In the genomic region with DNA sequence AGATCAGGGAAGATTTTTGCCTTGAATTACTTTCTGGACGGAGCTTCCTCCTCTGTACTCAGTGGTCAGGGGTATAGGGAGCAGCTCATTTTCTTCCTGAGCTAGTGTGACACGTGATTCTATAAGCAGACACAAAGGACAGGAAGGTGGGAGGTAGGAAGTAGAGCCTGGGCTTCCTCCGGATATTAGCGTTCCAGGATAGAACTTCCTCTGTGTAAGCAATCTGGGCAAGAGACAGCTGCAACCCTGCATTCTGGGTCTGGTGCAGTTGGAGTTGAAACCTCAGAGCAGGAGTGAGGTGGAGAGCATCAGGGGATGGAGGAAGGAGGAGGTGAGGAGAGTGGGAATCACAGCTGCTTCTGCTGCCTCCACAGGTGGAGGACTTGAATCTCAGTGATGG, we compare ENCODE assay signal across 14 mouse cellular contexts. TPM values are rescaled to one million over a fixed set of nuclear protein-coding genes. Genes with fewer than 3 reads are reported as not detected.
DNase-seq lines count a peak whose midpoint lies in the region; ATAC-seq lines count a peak whose summit lies in the region.
"Had no signal": no experiment of that assay in that cellular context is flagged by ENCODE, and none has a peak within 500 bp of the region (broad histone marks: within the 10 kb centered on the region; RNA-seq: fewer than 3 reads in every experiment).

No protein-coding gene starts in this region.

- 54% methylated on average over 4 of the region's 4 CpGs for WGBS in heart, embryonic 15.5 days
- WGBS in hindbrain, embryonic 12.5 days, result 79% methylated on average over 4 of the region's 4 CpGs

- intact Hi-C loops in heart, postnatal 14 days (cut with DNase I), result no loop called here

- H3K4me2 ChIP-seq in heart, embryonic 15.5 days, result 0 out of 2 replicates have a peak overlapping the region, but pooled peaks have one; percentile 10
- no peak overlapping the region for H3K4me2 ChIP-seq in hindbrain, embryonic 12.5 days (replicated peaks)
- H3K4me2 ChIP-seq: limb, embryonic 12.5 days; midbrain, embryonic 12.5 days had no signal

- H3K4me3 ChIP-seq in heart, embryonic 15.5 days, result no peak overlapping the region
- H3K4me3 ChIP-seq in hindbrain, embryonic 12.5 days, result no peak overlapping the region
- H3K4me3 ChIP-seq: limb, embryonic 12.5 days; midbrain, embryonic 12.5 days had no signal

- DNase-seq in heart, postnatal 14 days, result no peak
- peak; percentile 34 for DNase-seq in right cerebral cortex, postnatal 25 days
- no peak for DNase-seq in right cerebral cortex, postnatal 36 days (ENCODE audit: low spot score in 2 of 2)
- no peak for DNase-seq in gastrocnemius, adult 18-20 months (ENCODE audit: low spot score)
- DNase-seq: adrenal gland, adult 8-10 months; cerebellum, adult 9-11 months; kidney, postnatal 36 days; thymus, postnatal 4 days had no signal

- no peak overlapping the region for H3K9ac ChIP-seq in heart, embryonic 15.5 days
- H3K9ac ChIP-seq in hindbrain, embryonic 12.5 days, result no peak overlapping the region
- H3K9ac ChIP-seq: limb, embryonic 12.5 days; midbrain, embryonic 12.5 days had no signal

- ATAC-seq in heart, embryonic 15.5 days (replicated peaks; ENCODE audit: insufficient number of reproducible peaks, insufficient read depth, low FRiP score, low read depth), result no peak; the same call in 1 of the 2 replicates
- peak; percentile 34 for ATAC-seq in inflammation-experienced regulatory T-cells, adult 6 months
- no peak for ATAC-seq in hindbrain, embryonic 12.5 days (ENCODE audit: low FRiP score)

- no peaks in the 10 kb centered on the region for H3K9me3 ChIP-seq in heart, embryonic 15.5 days (replicated peaks)
- H3K9me3 ChIP-seq in hindbrain, embryonic 12.5 days (replicated peaks), result no peaks in the 10 kb centered on the region
- H3K9me3 ChIP-seq: limb, embryonic 12.5 days; midbrain, embryonic 12.5 days had no signal

- no peaks in the 10 kb centered on the region for H3K36me3 ChIP-seq in heart, embryonic 15.5 days
- no peaks in the 10 kb centered on the region for H3K36me3 ChIP-seq in hindbrain, embryonic 12.5 days
- H3K36me3 ChIP-seq: limb, embryonic 12.5 days; midbrain, embryonic 12.5 days had no signal

- H3K4me1 ChIP-seq in heart, embryonic 15.5 days (replicated peaks), result no peaks in the 10 kb centered on the region
- no peaks in the 10 kb centered on the region for H3K4me1 ChIP-seq in hindbrain, embryonic 12.5 days
- H3K4me1 ChIP-seq: limb, embryonic 12.5 days; midbrain, embryonic 12.5 days had no signal

- no peaks in the 10 kb centered on the region for H3K27me3 ChIP-seq in heart, embryonic 15.5 days
- H3K27me3 ChIP-seq in hindbrain, embryonic 12.5 days, result no peaks in the 10 kb centered on the region
- H3K27me3 ChIP-seq: limb, embryonic 12.5 days; midbrain, embryonic 12.5 days had no signal

- no peak overlapping the region for H3K27ac ChIP-seq in heart, embryonic 15.5 days
- H3K27ac ChIP-seq in hindbrain, embryonic 12.5 days, result no peak overlapping the region
- H3K27ac ChIP-seq: limb, embryonic 12.5 days; midbrain, embryonic 12.5 days had no signal

RNA-seq across cellular contexts. Expression of gene Ndufa9, which starts 40.8 kb away (rescaled TPM):
- polyA plus RNA-seq in heart, embryonic 15.5 days (2015; fragmentation: Nextera tagmentation; extraction: Ambion mirVana), result 329 and 410 TPM in 2 replicates
- total RNA-seq in heart, postnatal 14 days (2021), result 100 to 1,000 TPM; 670 to 671 TPM
- 100 to 1,000 TPM; 157 to 186 (median 185) TPM for polyA plus RNA-seq in inflammation-experienced regulatory T-cells, adult 6 months (2017; shearing (Covaris generic))
- 159 and 171 TPM in 2 replicates for polyA plus RNA-seq in hindbrain, embryonic 12.5 days (2016; fragmentation: Nextera tagmentation; extraction: Ambion mirVana)
- 100 to 1,000 TPM; 292 to 321 TPM for total RNA-seq in gastrocnemius, adult 18-20 months (2021)

RNA-seq across cellular contexts. Expression of gene Akap3, which starts 44.8 kb away (rescaled TPM):
- not detected in 2 replicates for polyA plus RNA-seq in heart, embryonic 15.5 days (2015; fragmentation: Nextera tagmentation; extraction: Ambion mirVana)
- total RNA-seq in heart, postnatal 14 days (2021), result not detected
- not detected for polyA plus RNA-seq in inflammation-experienced regulatory T-cells, adult 6 months (2017; shearing (Covaris generic))
- polyA plus RNA-seq in hindbrain, embryonic 12.5 days (2016; fragmentation: Nextera tagmentation; extraction: Ambion mirVana), result 0.13 TPM in 1 of 2 replicates, not detected in the other
- total RNA-seq in gastrocnemius, adult 18-20 months (2021), result not detected
- total RNA-seq: adrenal gland, adult 8-10 months; heart, adult 18-20 months had no signal
- polyA plus RNA-seq: limb, embryonic 12.5 days had no signal
